Mouse (Mus musculus): ENCODE measurements around the gene Ankrd23. TPM values are rescaled to one million over a fixed set of nuclear protein-coding genes. Genes with fewer than 3 reads are reported as not detected.

Ankrd23 gene
- polyA plus RNA-seq, 1 experiment from 2014 or later = 15.9 TPM

DNA sequence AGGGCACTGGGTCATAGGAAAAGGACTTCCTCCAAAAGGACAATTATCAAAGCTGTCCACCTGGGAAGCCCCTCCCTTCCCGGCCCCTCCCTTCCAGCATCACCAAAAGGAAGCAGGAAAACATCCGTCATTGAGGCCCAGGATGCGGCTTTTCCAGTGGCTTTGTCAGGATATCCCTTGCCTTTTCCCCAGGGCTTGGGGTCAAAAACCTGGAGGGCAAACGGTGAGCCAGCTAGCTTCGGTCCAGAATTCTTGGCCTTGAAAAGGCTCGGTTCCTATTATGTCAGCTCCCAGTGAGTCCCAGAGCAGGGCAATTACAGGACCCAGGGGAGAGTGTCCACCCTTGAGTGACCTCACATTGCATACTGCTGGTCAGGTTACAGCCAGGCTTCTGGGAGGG is 24.2 kb upstream of the Ankrd23 start:
- Histone ChIP-seq H3K4me3 (no peak overlapping the region), H3K27ac (peak overlapping the region; percentile 21), H3K4me1 (peaks cover 23% of the 10 kb centered on the region), H3K27me3 (no peaks in the 10 kb centered on the region), H3K4me2 (no peak overlapping the region), H3K9me3 (no peaks in the 10 kb centered on the region), H3K9ac (no peak overlapping the region), H3K36me3 (no peaks in the 10 kb centered on the region)
- 43% methylated on average over 6 of the region's 6 CpGs for WGBS
- no peak for ATAC-seq (ENCODE audit: borderline replicate concordance, extremely low read depth, low FRiP score, low TSS enrichment)

GRCm38 (mm10) chr1:36559888-36560287 is 23.2 kb upstream of the Ankrd23 start:
- no peak for ATAC-seq (ENCODE audit: borderline replicate concordance, extremely low read depth, low FRiP score, low TSS enrichment)
- Histone ChIP-seq H3K4me2 (no peak overlapping the region), H3K4me3 (no peak overlapping the region), H3K9ac (no peak overlapping the region), H3K36me3 (no peaks in the 10 kb centered on the region), H3K27ac (no peak overlapping the region; the same call in 1 of the 2 replicates), H3K4me1 (peaks cover 33% of the 10 kb centered on the region), H3K9me3 (no peaks in the 10 kb centered on the region), H3K27me3 (no peaks in the 10 kb centered on the region)
- 63% methylated on average over 5 of the region's 5 CpGs for WGBS

- Histone ChIP-seq H3K4me3 (peak overlapping the region; percentile 93), H3K4me1 (peaks cover 39% of the 10 kb centered on the region), H3K9ac (peak overlapping the region; percentile 97; the same call in 1 of the 2 replicates), H3K9me3 (no peaks in the 10 kb centered on the region), H3K27ac (peak overlapping the region; percentile 99), H3K4me2 (peak overlapping the region; percentile 87), H3K27me3 (no peaks in the 10 kb centered on the region), H3K36me3 (peaks cover under 1% of the 10 kb centered on the region; the same call in 1 of the 2 replicates)
- ATAC-seq (ENCODE audit: borderline replicate concordance, extremely low read depth, low FRiP score, low TSS enrichment) = no peak
- 13% methylated on average over 4 of the region's 4 CpGs for WGBS
These were observed 22.6 kb upstream of the Ankrd23 start for GRCm38 (mm10) chr1:36559256-36559655.

DNA sequence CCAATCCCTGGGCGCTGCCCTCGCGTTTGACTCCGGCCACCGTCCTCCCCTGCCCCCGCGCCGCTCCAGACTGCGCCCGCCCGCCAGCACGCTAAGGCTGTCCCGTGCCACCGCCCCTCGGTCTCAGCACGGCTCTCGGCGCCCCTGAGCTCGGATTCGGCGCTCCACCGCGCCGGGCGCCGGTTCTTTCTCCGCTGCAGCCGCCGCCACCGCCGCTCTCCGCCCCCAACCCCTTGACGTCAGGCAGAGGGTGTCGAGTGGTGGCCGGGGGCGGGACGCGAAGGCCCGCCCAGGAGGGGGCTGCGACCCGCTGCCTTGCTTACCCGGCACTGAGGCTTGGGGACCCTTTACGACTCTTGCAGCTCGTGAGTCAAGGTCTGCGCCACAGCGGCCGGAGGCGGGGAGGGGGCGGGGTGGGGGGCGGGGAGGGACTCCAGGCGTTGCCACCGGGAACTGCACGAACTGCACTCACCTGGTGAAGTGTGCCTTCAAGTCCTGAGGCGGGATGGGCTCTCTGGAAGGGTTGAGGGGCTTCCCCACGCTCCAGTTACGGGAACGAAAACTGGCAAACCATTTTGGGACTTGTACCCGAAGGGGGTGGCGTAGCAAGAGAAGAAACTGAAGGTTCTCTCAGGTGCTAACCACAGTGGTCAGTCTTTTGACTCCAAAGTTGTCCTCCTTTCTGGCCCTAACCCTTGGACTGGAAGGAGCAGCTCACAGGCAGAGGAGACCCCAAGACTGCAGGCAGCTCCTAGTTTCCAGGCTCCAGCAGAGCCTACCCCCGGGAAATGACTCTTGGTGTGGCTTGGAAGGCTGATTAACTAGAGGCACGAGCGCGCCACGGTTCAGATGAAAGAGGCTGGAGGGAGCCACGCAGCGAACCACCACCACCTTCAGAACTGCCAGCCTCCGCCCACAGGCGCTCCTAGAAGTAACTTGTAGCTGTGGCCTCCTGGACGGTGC is 21.6 kb upstream of the Ankrd23 start, which contains the start of gene Sema4c:
Gene Sema4c (minus strand): TSS at position 319 of the 963 bp plus-strand sequence.
- peak; percentile 70 for ATAC-seq (ENCODE audit: borderline replicate concordance, extremely low read depth, low FRiP score, low TSS enrichment)
- peak within 1 kb of the TSS; percentile 99 for H3K27ac ChIP-seq
- under 1% methylated on average over 68 of the region's 69 CpGs for whole genome bisulfite sequencing

DNA sequence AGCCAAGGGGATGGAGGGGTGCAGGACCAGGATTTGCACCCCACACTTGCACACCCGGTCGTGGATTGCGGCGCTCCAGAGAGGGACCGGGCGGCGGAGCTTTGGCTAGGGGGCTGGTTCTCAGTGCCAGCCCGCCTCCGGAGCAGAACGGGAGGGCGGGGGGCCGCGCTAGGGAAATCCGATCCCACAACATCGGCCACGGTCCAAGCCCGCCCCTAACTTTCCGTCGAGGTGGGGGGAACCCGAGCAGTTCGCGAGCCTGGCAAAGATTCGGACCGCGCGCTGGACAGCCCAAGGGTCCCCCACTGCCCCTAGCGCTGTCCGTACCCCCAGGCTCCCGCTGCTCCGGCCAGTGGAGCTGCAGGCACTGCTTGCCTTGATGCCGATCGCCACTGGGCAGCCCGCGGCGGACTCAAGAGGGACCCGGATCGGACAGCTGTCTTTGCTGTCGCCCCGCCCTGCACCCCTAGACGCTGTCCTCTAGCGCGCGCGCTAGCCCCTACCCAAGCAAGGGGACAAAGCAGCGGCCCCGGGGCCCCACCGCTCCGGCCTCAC is 20.9 kb upstream of the Ankrd23 start:
- Histone ChIP-seq H3K9me3 (no peaks in the 10 kb centered on the region), H3K4me2 (peak overlapping the region; percentile 87), H3K27ac (peak overlapping the region; percentile 99), H3K9ac (peak overlapping the region; percentile 97), H3K4me1 (peaks cover 45% of the 10 kb centered on the region), H3K27me3 (no peaks in the 10 kb centered on the region), H3K36me3 (peaks cover 17% of the 10 kb centered on the region), H3K4me3 (peak overlapping the region; percentile 93)
- peak; percentile 88 for ATAC-seq (ENCODE audit: borderline replicate concordance, extremely low read depth, low FRiP score, low TSS enrichment)
- WGBS = under 1% methylated on average over 48 of the region's 48 CpGs

More for the DNA sequence above, 21.6 kb upstream of the Ankrd23 start, which contains the start of gene Sema4c:
- H3K9ac ChIP-seq = peak within 1 kb of the TSS; percentile 97
- H3K27me3 ChIP-seq = no peaks in the 10 kb centered on the region
- peaks cover 9% of the 10 kb centered on the region for H3K36me3 ChIP-seq
- peak within 1 kb of the TSS; percentile 93 for H3K4me3 ChIP-seq
- no peaks in the 10 kb centered on the region for H3K9me3 ChIP-seq
- H3K4me2 ChIP-seq = peak within 1 kb of the TSS; percentile 87
- peaks cover 45% of the 10 kb centered on the region for H3K4me1 ChIP-seq

GRCm38 (mm10) chr1:36556553-36557456 is 20.1 kb upstream of the Ankrd23 start:
- Histone ChIP-seq H3K27me3 (no peaks in the 10 kb centered on the region), H3K36me3 (peaks cover 24% of the 10 kb centered on the region), H3K9ac (peak overlapping the region; percentile 97), H3K4me1 (peaks cover 45% of the 10 kb centered on the region), H3K4me3 (peak overlapping the region; percentile 93), H3K4me2 (peak overlapping the region; percentile 87), H3K9me3 (no peaks in the 10 kb centered on the region), H3K27ac (peak overlapping the region; percentile 99)
- WGBS = under 1% methylated on average over 52 of the region's 52 CpGs
- peak; percentile 79 for ATAC-seq (ENCODE audit: borderline replicate concordance, extremely low read depth, low FRiP score, low TSS enrichment)

GRCm38 (mm10) chr1:36555798-36556395 is 19.2 kb upstream of the Ankrd23 start:
- peak overlapping the region; percentile 99 for H3K27ac ChIP-seq
- H3K4me1 ChIP-seq = peaks cover 44% of the 10 kb centered on the region
- no peak for ATAC-seq (ENCODE audit: borderline replicate concordance, extremely low read depth, low FRiP score, low TSS enrichment)
- no peaks in the 10 kb centered on the region for H3K27me3 ChIP-seq
- peak overlapping the region; percentile 97 for H3K9ac ChIP-seq
- H3K36me3 ChIP-seq = peaks cover 33% of the 10 kb centered on the region
- no peaks in the 10 kb centered on the region for H3K9me3 ChIP-seq
- 5% methylated on average over 8 of the region's 8 CpGs for WGBS
- peak overlapping the region; percentile 87 for H3K4me2 ChIP-seq
- H3K4me3 ChIP-seq = peak overlapping the region; percentile 93

GRCm38 (mm10) chr1:36554633-36555399 is 18.1 kb upstream of the Ankrd23 start:
- 60% methylated on average over 21 of the region's 21 CpGs for WGBS
- Histone ChIP-seq H3K4me2 (peak overlapping the region; percentile 87), H3K4me1 (peaks cover 51% of the 10 kb centered on the region), H3K9ac (peak overlapping the region; percentile 97; the same call in 1 of the 2 replicates), H3K4me3 (peak overlapping the region; percentile 93), H3K27ac (peak overlapping the region; percentile 99), H3K9me3 (no peaks in the 10 kb centered on the region), H3K27me3 (no peaks in the 10 kb centered on the region), H3K36me3 (peaks cover 44% of the 10 kb centered on the region)
- no peak for ATAC-seq (ENCODE audit: borderline replicate concordance, extremely low read depth, low FRiP score, low TSS enrichment)

DNA sequence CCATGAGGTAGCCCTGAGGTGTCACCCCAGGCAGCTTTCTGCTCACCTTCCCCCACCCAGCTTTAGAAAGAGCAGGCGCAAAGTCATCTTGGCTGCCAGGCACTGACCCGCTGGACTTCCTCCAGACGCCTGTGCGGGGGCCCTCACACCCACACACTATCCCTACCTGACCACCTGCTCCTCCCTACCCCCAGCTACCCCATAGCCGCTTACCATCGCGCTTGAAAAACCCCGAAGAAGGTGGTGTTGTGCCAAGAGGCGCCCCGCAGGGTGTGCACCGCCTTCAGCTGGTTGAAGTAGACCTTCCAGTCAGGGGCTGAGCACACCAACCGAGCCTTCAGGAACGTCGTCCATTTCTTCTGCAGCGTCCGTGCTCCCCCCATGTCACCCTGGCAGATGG is 15.8 kb upstream of the Ankrd23 start:
- no peak overlapping the region for H3K4me3 ChIP-seq
- H3K9ac ChIP-seq = no peak overlapping the region
- ATAC-seq (ENCODE audit: borderline replicate concordance, extremely low read depth, low FRiP score, low TSS enrichment) = no peak
- H3K9me3 ChIP-seq = no peaks in the 10 kb centered on the region
- H3K4me2 ChIP-seq = no peak overlapping the region
- H3K4me1 ChIP-seq = peaks cover 60% of the 10 kb centered on the region
- WGBS = 84% methylated on average over 16 of the region's 16 CpGs
- H3K36me3 ChIP-seq = peaks cover 55% of the 10 kb centered on the region
- no peak overlapping the region for H3K27ac ChIP-seq
- no peaks in the 10 kb centered on the region for H3K27me3 ChIP-seq

GRCm38 (mm10) chr1:36551904-36552303 is 15.2 kb upstream of the Ankrd23 start:
- H3K27me3 ChIP-seq = no peaks in the 10 kb centered on the region
- no peak overlapping the region for H3K4me3 ChIP-seq
- no peak overlapping the region for H3K4me2 ChIP-seq
- H3K9me3 ChIP-seq = no peaks in the 10 kb centered on the region
- no peak overlapping the region for H3K9ac ChIP-seq
- H3K27ac ChIP-seq = no peak overlapping the region
- no peak for ATAC-seq (ENCODE audit: borderline replicate concordance, extremely low read depth, low FRiP score, low TSS enrichment)
- H3K4me1 ChIP-seq = peaks cover 63% of the 10 kb centered on the region
- H3K36me3 ChIP-seq = peaks cover 55% of the 10 kb centered on the region
- 82% methylated on average over 17 of the region's 17 CpGs for WGBS

All from lung, embryonic 15.5 days (tissue).